In genomic region chr5:121945819-121946218, GRCm38 (mm10) we compare ENCODE assay signal across 9 mouse cellular contexts.
DNase-seq lines count a peak whose midpoint lies in the region; ATAC-seq and TF ChIP-seq lines count a peak whose summit lies in the region.
"Had no signal": no experiment of that assay in that cellular context is flagged by ENCODE, and none has a peak within 500 bp of the region (broad histone marks: within the 10 kb centered on the region; RNA-seq: fewer than 3 reads in every experiment).

No protein-coding gene starts in this region.

- TF ChIP-seq EP300 in liver, embryonic 14.5 days (IDR thresholded peaks at IDR 0.05; ENCODE audit: low read depth) = no peak

- ATAC-seq in hindbrain, embryonic 16.5 days = no peak
- ATAC-seq in embryonic facial prominence, embryonic 14.5 days (ENCODE audit: low read depth) = no peak
- ATAC-seq in liver, embryonic 14.5 days (ENCODE audit: insufficient read depth) = no peak

- TF ChIP-seq POLR2A in small intestine, adult 2 months (IDR thresholded peaks at IDR 0.05; ENCODE audit: low read depth, low read length) = no peak

- H3K36me3 ChIP-seq in hindbrain, embryonic 10.5 days = no peaks in the 10 kb centered on the region
- no peaks in the 10 kb centered on the region for H3K36me3 ChIP-seq in hindbrain, embryonic 16.5 days (ENCODE audit: control insufficient read depth, insufficient read depth, low read length)
- H3K36me3 ChIP-seq in embryonic facial prominence, embryonic 14.5 days (ENCODE audit: control insufficient read depth, insufficient read depth, low read length) = no peaks in the 10 kb centered on the region
- H3K36me3 ChIP-seq in liver, embryonic 14.5 days (replicated peaks; ENCODE audit: control insufficient read depth, insufficient read depth, low read depth) = no peaks in the 10 kb centered on the region
- H3K36me3 ChIP-seq in small intestine, adult 2 months (ENCODE audit: control insufficient read depth, insufficient read depth, low read length) = no peaks in the 10 kb centered on the region
- H3K36me3 ChIP-seq: limb, embryonic 12.5 days had no signal

- peaks cover 45% of the 10 kb centered on the region for H3K4me1 ChIP-seq in hindbrain, embryonic 10.5 days (replicated peaks)
- peaks cover 28% of the 10 kb centered on the region for H3K4me1 ChIP-seq in hindbrain, embryonic 16.5 days (ENCODE audit: control insufficient read depth, insufficient read depth, low read depth, low read length)
- peaks cover 18% of the 10 kb centered on the region; the same call in 1 of the 2 replicates for H3K4me1 ChIP-seq in embryonic facial prominence, embryonic 14.5 days (ENCODE audit: control insufficient read depth, insufficient read depth, low read length)
- H3K4me1 ChIP-seq in liver, embryonic 14.5 days (replicated peaks; ENCODE audit: control insufficient read depth in 2 of 2, insufficient read depth in 2 of 2, low read length in 1 of 2) = peaks cover 0 to 4% of the 10 kb centered on the region in 2 experiments; a peak in 1 of 4 replicates
- H3K4me1 ChIP-seq in small intestine, adult 2 months (ENCODE audit: control insufficient read depth, insufficient read depth, insufficient read length, low read length) = no peaks in the 10 kb centered on the region

- intact Hi-C loops in left cerebral cortex, postnatal 10 days (cut with DNase I) = loop anchor here (5.0 kb wide), 1 partner anchor 101 kb away; no protein-coding TSS in a partner anchor

- H3K27me3 ChIP-seq in hindbrain, embryonic 10.5 days (ENCODE audit: insufficient read depth, poor library complexity, severe bottlenecking) = peaks cover 22% of the 10 kb centered on the region
- H3K27me3 ChIP-seq in hindbrain, embryonic 16.5 days (replicated peaks; ENCODE audit: control insufficient read depth, insufficient read depth, low read length) = no peaks in the 10 kb centered on the region
- H3K27me3 ChIP-seq in embryonic facial prominence, embryonic 14.5 days (replicated peaks; ENCODE audit: control insufficient read depth, insufficient read depth, low read length) = no peaks in the 10 kb centered on the region
- peaks cover 16% of the 10 kb centered on the region for H3K27me3 ChIP-seq in liver, embryonic 14.5 days (ENCODE audit: control insufficient read depth, insufficient read depth, low read length)
- peaks cover 9% of the 10 kb centered on the region for H3K27me3 ChIP-seq in small intestine, adult 2 months (ENCODE audit: control insufficient read depth, insufficient read depth, low read length)

- no peak overlapping the region for H3K9ac ChIP-seq in hindbrain, embryonic 16.5 days (ENCODE audit: low read depth, low read length)
- H3K9ac ChIP-seq in embryonic facial prominence, embryonic 14.5 days (ENCODE audit: low read depth, low read length) = no peak overlapping the region
- H3K9ac ChIP-seq in liver, embryonic 14.5 days (replicated peaks) = no peak overlapping the region
- H3K9ac ChIP-seq: limb, embryonic 12.5 days had no signal

- TF ChIP-seq CTCF in liver, embryonic 14.5 days (IDR thresholded peaks at IDR 0.05; ENCODE audit: low read depth) = peak; percentile 90
- TF ChIP-seq CTCF in small intestine, adult 2 months (IDR thresholded peaks at IDR 0.05; ENCODE audit: extremely low read depth, insufficient read length, insufficient replicate concordance, low read depth, low read length) = peak; percentile 71; the same call in 1 of the 2 replicates

- no peak overlapping the region for H3K4me2 ChIP-seq in hindbrain, embryonic 16.5 days (ENCODE audit: low read length)
- H3K4me2 ChIP-seq in embryonic facial prominence, embryonic 14.5 days (ENCODE audit: low read depth, low read length) = no peak overlapping the region
- H3K4me2 ChIP-seq in liver, embryonic 14.5 days (ENCODE audit: low read depth) = no peak overlapping the region
- H3K4me2 ChIP-seq: limb, embryonic 12.5 days had no signal

- no peak overlapping the region for H3K4me3 ChIP-seq in hindbrain, embryonic 10.5 days
- no peak overlapping the region for H3K4me3 ChIP-seq in hindbrain, embryonic 16.5 days (ENCODE audit: low read length)
- no peak overlapping the region for H3K4me3 ChIP-seq in embryonic facial prominence, embryonic 14.5 days (ENCODE audit: low read depth, low read length)
- H3K4me3 ChIP-seq in liver, embryonic 14.5 days (ENCODE audit: insufficient read depth in 1 of 2, low read depth in 2 of 2, low read length in 2 of 2) = no peak overlapping the region
- no peak overlapping the region for H3K4me3 ChIP-seq in small intestine, adult 2 months (ENCODE audit: low read depth, low read length)
- H3K4me3 ChIP-seq: limb, embryonic 12.5 days had no signal

- H3K9me3 ChIP-seq in hindbrain, embryonic 10.5 days = no peaks in the 10 kb centered on the region
- H3K9me3 ChIP-seq in hindbrain, embryonic 16.5 days (ENCODE audit: control insufficient read depth, low read length) = no peaks in the 10 kb centered on the region
- H3K9me3 ChIP-seq in embryonic facial prominence, embryonic 14.5 days (ENCODE audit: control insufficient read depth, low read length) = no peaks in the 10 kb centered on the region
- H3K9me3 ChIP-seq in liver, embryonic 14.5 days (ENCODE audit: control insufficient read depth, low read length) = no peaks in the 10 kb centered on the region
- H3K9me3 ChIP-seq: limb, embryonic 12.5 days had no signal

- no peak overlapping the region for H3K27ac ChIP-seq in hindbrain, embryonic 10.5 days
- H3K27ac ChIP-seq in hindbrain, embryonic 16.5 days (ENCODE audit: low read depth, low read length) = no peak overlapping the region
- H3K27ac ChIP-seq in embryonic facial prominence, embryonic 14.5 days (replicated peaks; ENCODE audit: low read depth, low read length) = no peak overlapping the region
- no peak overlapping the region for H3K27ac ChIP-seq in liver, embryonic 14.5 days
- no peak overlapping the region for H3K27ac ChIP-seq in small intestine, adult 2 months (ENCODE audit: insufficient read depth, low read depth, low read length)
- H3K27ac ChIP-seq: limb, embryonic 12.5 days had no signal

- WGBS in hindbrain, embryonic 10.5 days = 55% methylated on average over 6 of the region's 6 CpGs
- 56% methylated on average over 6 of the region's 6 CpGs for WGBS in hindbrain, embryonic 16.5 days
- WGBS in embryonic facial prominence, embryonic 14.5 days = 37% methylated on average over 5 of the region's 6 CpGs
- 30% methylated on average over 6 of the region's 6 CpGs for WGBS in liver, embryonic 14.5 days (ENCODE audit: insufficient replicate concordance)
- 50% methylated on average over 6 of the region's 6 CpGs for WGBS in small intestine, adult 2 months

- peak; percentile 79 for DNase-seq in hindbrain, embryonic 10.5 days (ENCODE audit: low spot score)
- peak; percentile 24 for DNase-seq in CD4-positive helper T cell, adult 2 months (ENCODE audit: low read depth, low spot score)
- DNase-seq in adrenal gland, postnatal 4 days (ENCODE audit: low spot score in 2 of 2) = peak; percentile 39 to 50
- peak; percentile 38 for DNase-seq in embryonic facial prominence, embryonic 14.5 days (ENCODE audit: low spot score)
- DNase-seq in liver, embryonic 14.5 days (ENCODE audit: low read depth in 3 of 3, low spot score in 3 of 3) = peak in 2 of 3 experiments; percentile 9 to 31
- no peak for DNase-seq in left cerebral cortex, postnatal 10 days (ENCODE audit: extremely low spot score in 1 of 2, low spot score in 2 of 2)

Comparison
In these comparisons a context has a peak if more than half of its experiments do, and no peak if none do; other contexts are left out.
1. DNase-seq: peak in hindbrain, embryonic 10.5 days (single experiment), CD4-positive helper T cell, adult 2 months (single experiment), adrenal gland, postnatal 4 days (2 of 2), embryonic facial prominence, embryonic 14.5 days (single experiment) and liver, embryonic 14.5 days (2 of 3); none in left cerebral cortex, postnatal 10 days (0 of 2).